Mouse (Mus musculus) splenic B cell, adult 2 months (primary cell): ENCODE results near the gene Plcb4.
"Not testable (repeated sequence)": the region's sequence is repeated elsewhere in the genome, so short reads cannot be mapped to it uniquely, and the experiment has no call there.

ENCODE experiments used
- DNase-seq: peaks from one replicate; pipeline ENCODE4 v3.0.0-alpha.2; 2011; ENCODE audit warnings: low read depth, low spot score
- H3K27me3 ChIP-seq: 2 replicates; pipeline ENCODE4 v1.6.1; 2012; ENCODE audit warnings: mild to moderate bottlenecking, low read length, moderate library complexity, mixed read lengths; ENCODE audit not compliant: control insufficient read depth, poor library complexity, insufficient read depth, severe bottlenecking
- H3K36me3 ChIP-seq: 2 replicates; pipeline ENCODE4 v1.6.1; 2012; ENCODE audit warnings: mild to moderate bottlenecking, low read length, moderate library complexity, mixed read lengths; ENCODE audit not compliant: control insufficient read depth, poor library complexity, insufficient read depth, severe bottlenecking

Plcb4 gene

GRCm38 (mm10) chr2:135717232-135718134 lies 58.7 kb downstream of the Plcb4 start:
- Histone ChIP-seq H3K27me3 (no peaks in the 10 kb centered on the region), H3K36me3 (no peaks in the 10 kb centered on the region)
- DNase-seq: no peak

GRCm38 (mm10) chr2:135722109-135722508 lies 63.3 kb downstream of the Plcb4 start:
- Histone ChIP-seq H3K36me3 (no peaks in the 10 kb centered on the region), H3K27me3 (no peaks in the 10 kb centered on the region)
- no peak for DNase-seq

GRCm38 (mm10) chr2:135723387-135723786 lies 64.6 kb downstream of the Plcb4 start:
- Histone ChIP-seq H3K36me3 (no peaks in the 10 kb centered on the region), H3K27me3 (no peaks in the 10 kb centered on the region)
- DNase-seq: no peak

GRCm38 (mm10) chr2:135724489-135724888 lies 65.7 kb downstream of the Plcb4 start:
- DNase-seq: no peak
- Histone ChIP-seq H3K27me3 (no peaks in the 10 kb centered on the region), H3K36me3 (no peaks in the 10 kb centered on the region)

GRCm38 (mm10) chr2:135725362-135725761 lies 66.6 kb downstream of the Plcb4 start:
- H3K27me3 ChIP-seq: no peaks in the 10 kb centered on the region
- H3K36me3 ChIP-seq: no peaks in the 10 kb centered on the region
- no peak for DNase-seq

GRCm38 (mm10) chr2:135727088-135727487 lies 68.3 kb downstream of the Plcb4 start:
- no peak for DNase-seq
- Histone ChIP-seq H3K27me3 (no peaks in the 10 kb centered on the region), H3K36me3 (no peaks in the 10 kb centered on the region)

GRCm38 (mm10) chr2:135727925-135728324 lies 69.1 kb downstream of the Plcb4 start:
- H3K27me3 ChIP-seq: no peaks in the 10 kb centered on the region
- no peak for DNase-seq
- H3K36me3 ChIP-seq: no peaks in the 10 kb centered on the region

- Histone ChIP-seq H3K27me3 (no peaks in the 10 kb centered on the region), H3K36me3 (no peaks in the 10 kb centered on the region)
- DNase-seq: no peak
Measured at GRCm38 (mm10) chr2:135731591-135731990, 72.8 kb downstream of the Plcb4 start.

- DNase-seq: no peak
- no peaks in the 10 kb centered on the region for H3K36me3 ChIP-seq
- no peaks in the 10 kb centered on the region for H3K27me3 ChIP-seq
Measured at GRCm38 (mm10) chr2:135732651-135733050, 73.8 kb downstream of the Plcb4 start.

- H3K36me3 ChIP-seq: no peaks in the 10 kb centered on the region
- H3K27me3 ChIP-seq: no peaks in the 10 kb centered on the region
- DNase-seq: no peak
Measured at GRCm38 (mm10) chr2:135733926-135734510, 75.2 kb downstream of the Plcb4 start.

- Histone ChIP-seq H3K36me3 (no peaks in the 10 kb centered on the region), H3K27me3 (no peaks in the 10 kb centered on the region)
- DNase-seq: no peak
Measured at GRCm38 (mm10) chr2:135737506-135737905, 78.7 kb downstream of the Plcb4 start.

- DNase-seq: not testable (repeated sequence)
Measured at GRCm38 (mm10) chr2:135738022-135738780, 79.4 kb downstream of the Plcb4 start.

GRCm38 (mm10) chr2:135738950-135739349 lies 80.1 kb downstream of the Plcb4 start:
- H3K27me3 ChIP-seq: no peaks in the 10 kb centered on the region
- H3K36me3 ChIP-seq: no peaks in the 10 kb centered on the region
- no peak for DNase-seq

More at GRCm38 (mm10) chr2:135738022-135738780, 79.4 kb downstream of the Plcb4 start:
- not testable (repeated sequence) for H3K36me3 ChIP-seq, H3K27me3 ChIP-seq

GRCm38 (mm10) chr2:135742954-135743700 lies 84.3 kb downstream of the Plcb4 start:
- H3K27me3 ChIP-seq: no peaks in the 10 kb centered on the region
- no peaks in the 10 kb centered on the region for H3K36me3 ChIP-seq
- DNase-seq: no peak
